Mouse (Mus musculus) lung, postnatal 0 days (tissue): ENCODE data around the gene Prss41.

Experiments used
- CTCF ChIP-seq: IDR thresholded peaks from 2 replicates; pipeline ENCODE4 v1.5.1; 2016; ENCODE audit warnings: antibody characterized with exemption, mild to moderate bottlenecking
- EP300 ChIP-seq: IDR thresholded peaks from 2 replicates; pipeline ENCODE4 v1.6.1; 2016; ENCODE audit warnings: antibody characterized with exemption, mild to moderate bottlenecking, control low read depth

GRCm38 (mm10) chr17:23831201-23831600, 12.8 kb downstream of the Prss41 start:
- TF ChIP-seq CTCF (no peak), EP300 (no peak)
